Mouse (Mus musculus): Measurements from ENCODE around the gene Mast2.

GRCm38 (mm10) chr4:116405276-116405954 lies 58.6 kb downstream of the Mast2 start:
- TF ChIP-seq CTCF (IDR thresholded peaks at IDR 0.05; ENCODE audit: low read depth) (no peak), EP300 (IDR thresholded peaks at IDR 0.05; ENCODE audit: low read depth) (no peak)

Data from liver, postnatal 0 days (tissue).